Mouse (Mus musculus) heart, embryonic 14.5 days (tissue): ENCODE results near the gene H2-Q10. TPM values are rescaled to one million over a fixed set of nuclear protein-coding genes. Genes with fewer than 3 reads are reported as not detected.
"Not testable (repeated sequence)": the region's sequence is repeated elsewhere in the genome, so short reads cannot be mapped to it uniquely, and the experiment has no call there.

Experiments used
- ATAC-seq: fragments of 200-750 bp; cut with Nextera tagmentation; 2 replicates; pipeline ENCODE4 v1.8.0; 2017; ENCODE audit warnings: low read depth, moderate TSS enrichment; ENCODE audit not compliant: insufficient number of reproducible peaks, insufficient read depth, low FRiP score
- H3K27ac ChIP-seq, 2 experiments: fragments of 200-500 bp in 1 of 2; fragments of 300-500 bp in 1 of 2; sonication (generic) in 1 of 2; replicated peaks in 1 of 2; 2 replicates each; pipeline ENCODE4 v1.5.1; 2012 to 2014; ENCODE audit warnings: low read depth in 2 of 2, low read length in 2 of 2, control low read depth in 1 of 2, mild to moderate bottlenecking in 1 of 2, mixed read lengths in 1 of 2; ENCODE audit not compliant: control insufficient read depth in 1 of 2, insufficient read depth in 1 of 2
- H3K27me3 ChIP-seq: fragments of 300-500 bp; sonication (generic); 2 replicates; pipeline ENCODE4 v1.6.1; 2014; ENCODE audit warnings: mild to moderate bottlenecking, low read length, control low read depth; ENCODE audit not compliant: control insufficient read depth, insufficient read depth
- H3K36me3 ChIP-seq: fragments of 300-500 bp; sonication (generic); 2 replicates; pipeline ENCODE4 v1.6.1; 2014; ENCODE audit warnings: mild to moderate bottlenecking, control low read depth, low read length, mixed read lengths; ENCODE audit not compliant: control insufficient read depth, insufficient read depth
- H3K4me1 ChIP-seq, 2 experiments: fragments of 200-500 bp in 1 of 2; fragments of 300-500 bp in 1 of 2; sonication (generic) in 1 of 2; 2 replicates each; pipeline ENCODE4 v1.6.1; 2012 to 2014; ENCODE audit warnings: low read length in 2 of 2, control low read depth in 1 of 2, mixed read lengths in 1 of 2; ENCODE audit not compliant: control insufficient read depth in 2 of 2, insufficient read depth in 2 of 2
- H3K4me2 ChIP-seq: fragments of 300-500 bp; sonication (generic); 2 replicates; pipeline ENCODE4 v1.6.1; 2014; ENCODE audit warnings: mild to moderate bottlenecking, low read length
- H3K4me3 ChIP-seq, 2 experiments: fragments of 200-500 bp in 1 of 2; fragments of 300-500 bp in 1 of 2; sonication (generic) in 1 of 2; 2 replicates each; pipeline ENCODE4 v1.5.1; 2012 to 2014; ENCODE audit warnings: low read length in 2 of 2, mild to moderate bottlenecking in 2 of 2, control low read depth in 1 of 2, low read depth in 1 of 2, moderate library complexity in 1 of 2; ENCODE audit not compliant: control insufficient read depth in 1 of 2, insufficient read depth in 1 of 2
- H3K9ac ChIP-seq: fragments of 300-500 bp; sonication (generic); 2 replicates; pipeline ENCODE4 v1.6.1; 2014; ENCODE audit warnings: mild to moderate bottlenecking, low read length
- H3K9me3 ChIP-seq: fragments of 300-500 bp; sonication (generic); 2 replicates; pipeline ENCODE4 v1.6.1; 2016; ENCODE audit warnings: low read length, control low read depth; ENCODE audit not compliant: control insufficient read depth
- WGBS: fragments of 180-500 bp; shearing (Covaris S2); extraction: QIAGEN DNeasy Blood & Tissue Kit; methylation state at CpG from one replicate; pipeline ENCODE4 v1.1.7; 2014; 5-methylcytosine and 5-hydroxymethylcytosine counted together
- polyA plus RNA-seq: library from polyadenylated mRNA; unstranded; fragments of >200 nt; fragmentation: Nextera tagmentation; extraction: Ambion mirVana; gene quantifications from 2 replicates; pipeline ENCODE4 v1.2.1, GENCODE M21; 2014

H2-Q10 gene
- polyA plus RNA-seq, 1 experiment from 2014 or later = 0.14 TPM

- not testable (repeated sequence) for H3K4me2 ChIP-seq, H3K9ac ChIP-seq, ATAC-seq, H3K4me3 ChIP-seq, H3K27ac ChIP-seq, H3K4me1 ChIP-seq, H3K36me3 ChIP-seq, H3K9me3 ChIP-seq
- H3K27me3 ChIP-seq = peaks cover 24% of the 10 kb centered on the region
- 9% methylated on average over 8 of the region's 8 CpGs for WGBS
These were observed 4.2 kb upstream of the H2-Q10 start for GRCm38 (mm10) chr17:35465651-35466050.

GRCm38 (mm10) chr17:35468936-35469335 is 953 bp upstream of the H2-Q10 start:
- H3K27ac ChIP-seq = not testable (repeated sequence)
- H3K27me3 ChIP-seq = peaks cover 29% of the 10 kb centered on the region
- 36% methylated on average over 3 of the region's 3 CpGs for WGBS

DNA sequence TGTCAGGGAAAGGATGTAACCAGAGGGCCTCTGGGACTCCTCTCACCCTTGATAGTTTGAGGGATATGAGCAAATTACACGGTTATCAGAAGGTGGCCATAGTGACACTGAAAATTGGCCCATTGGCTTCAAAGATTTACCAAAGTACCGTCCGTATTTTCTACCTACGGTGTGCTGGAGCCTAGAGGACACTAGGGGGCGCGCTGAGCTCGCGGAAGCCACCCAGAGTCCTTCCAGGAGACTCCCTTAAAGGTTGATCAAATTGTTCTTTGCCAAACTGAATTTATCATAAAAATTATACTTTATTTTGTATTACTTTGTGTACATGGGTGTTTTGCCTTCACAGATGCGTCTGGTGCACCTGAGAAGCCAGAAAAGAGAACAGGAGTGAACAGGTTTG is 14.2 kb downstream of the H2-Q10 start:
- H3K27ac ChIP-seq = no peak overlapping the region

More at GRCm38 (mm10) chr17:35468936-35469335, 953 bp upstream of the H2-Q10 start:
- H3K36me3 ChIP-seq, H3K4me2 ChIP-seq, H3K9me3 ChIP-seq, H3K4me3 ChIP-seq, H3K4me1 ChIP-seq, H3K9ac ChIP-seq, ATAC-seq: not testable (repeated sequence)

GRCm38 (mm10) chr17:35485702-35486101 is 15.8 kb downstream of the H2-Q10 start:
- 32% methylated on average over 4 of the region's 4 CpGs for WGBS
- H3K9ac ChIP-seq = no peak overlapping the region
- peak overlapping the region; percentile 55 to 84 for H3K27ac ChIP-seq
- H3K27me3 ChIP-seq = no peaks in the 10 kb centered on the region
- no peak overlapping the region for H3K4me3 ChIP-seq
- H3K4me1 ChIP-seq = peaks cover 4% of the 10 kb centered on the region in 2 experiments; a peak in 3 of 4 replicates
- H3K36me3 ChIP-seq = no peaks in the 10 kb centered on the region
- ATAC-seq = no peak; the same call in 1 of the 2 replicates
- no peaks in the 10 kb centered on the region for H3K9me3 ChIP-seq
- H3K4me2 ChIP-seq = no peak overlapping the region

More for the DNA sequence above, 14.2 kb downstream of the H2-Q10 start:
- Histone ChIP-seq H3K4me1 (peaks cover 4% of the 10 kb centered on the region in 2 experiments; a peak in 3 of 4 replicates), H3K27me3 (no peaks in the 10 kb centered on the region), H3K4me3 (no peak overlapping the region), H3K4me2 (no peak overlapping the region), H3K9ac (no peak overlapping the region), H3K36me3 (no peaks in the 10 kb centered on the region), H3K9me3 (no peaks in the 10 kb centered on the region)
- under 1% methylated on average over 9 of the region's 9 CpGs for WGBS
- ATAC-seq = no peak

DNA sequence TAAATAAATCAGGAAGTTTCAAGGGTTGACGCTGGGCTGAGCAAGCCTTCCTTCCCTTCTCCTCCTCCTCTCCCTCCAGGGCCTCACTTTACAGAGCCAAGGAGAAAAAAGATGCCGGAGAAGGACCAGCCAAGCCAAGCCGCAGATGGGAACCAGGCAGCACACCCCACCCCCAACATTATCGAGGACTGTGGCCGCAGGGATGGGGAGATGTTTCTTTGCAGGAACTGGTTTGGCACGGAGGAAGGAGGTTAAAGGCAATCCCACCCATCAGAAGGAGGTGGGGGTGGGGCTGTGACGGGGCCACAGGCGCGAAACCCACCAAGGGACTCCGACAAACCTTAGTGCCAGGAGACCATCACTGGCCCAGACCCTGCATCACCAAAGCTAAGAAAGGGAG is 16.8 kb downstream of the H2-Q10 start:
- Histone ChIP-seq H3K4me3 (no peak overlapping the region), H3K27me3 (no peaks in the 10 kb centered on the region), H3K4me1 (peaks cover 4% of the 10 kb centered on the region in 2 experiments; a peak in 3 of 4 replicates), H3K27ac (no peak overlapping the region), H3K9me3 (no peaks in the 10 kb centered on the region), H3K9ac (no peak overlapping the region), H3K36me3 (no peaks in the 10 kb centered on the region), H3K4me2 (no peak overlapping the region)
- no peak for ATAC-seq
- 47% methylated on average over 10 of the region's 10 CpGs for WGBS

GRCm38 (mm10) chr17:35488041-35488440 is 18.2 kb downstream of the H2-Q10 start:
- peaks cover 4% of the 10 kb centered on the region in 2 experiments; a peak in 3 of 4 replicates for H3K4me1 ChIP-seq
- H3K4me2 ChIP-seq = no peak overlapping the region
- ATAC-seq = no peak
- no peaks in the 10 kb centered on the region for H3K9me3 ChIP-seq
- no peak overlapping the region for H3K9ac ChIP-seq
- WGBS = 94% methylated on average over 2 of the region's 2 CpGs
- no peaks in the 10 kb centered on the region for H3K27me3 ChIP-seq
- no peak overlapping the region for H3K4me3 ChIP-seq
- no peak overlapping the region for H3K27ac ChIP-seq
- no peaks in the 10 kb centered on the region for H3K36me3 ChIP-seq

DNA sequence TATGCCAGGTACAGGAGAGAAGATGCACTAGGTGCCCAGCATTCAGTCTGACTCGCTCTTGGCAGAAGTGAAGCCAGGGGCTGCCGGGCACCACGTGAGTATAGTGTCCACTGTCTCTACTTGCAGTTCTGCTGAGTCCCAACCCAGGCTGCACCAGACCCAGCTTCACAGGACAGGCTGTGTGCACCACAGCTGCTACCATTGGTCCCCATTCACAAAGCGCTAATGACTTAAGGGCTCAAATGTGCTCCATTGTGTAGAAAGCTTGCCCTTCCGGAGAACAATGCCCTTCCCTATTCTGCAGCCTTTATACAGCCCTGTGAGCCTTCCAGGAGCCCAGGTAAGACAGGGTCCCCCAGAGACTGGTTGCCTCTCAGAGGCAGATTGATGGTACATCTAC is 20.4 kb downstream of the H2-Q10 start:
- no peak overlapping the region for H3K27ac ChIP-seq
- no peak overlapping the region for H3K4me3 ChIP-seq
- WGBS = 82% methylated on average over 5 of the region's 5 CpGs
- no peaks in the 10 kb centered on the region for H3K27me3 ChIP-seq
- no peaks in the 10 kb centered on the region for H3K36me3 ChIP-seq
- no peaks in the 10 kb centered on the region for H3K9me3 ChIP-seq
- no peak for ATAC-seq
- H3K4me2 ChIP-seq = no peak overlapping the region
- no peak overlapping the region for H3K9ac ChIP-seq
- H3K4me1 ChIP-seq = peaks cover 4% of the 10 kb centered on the region in 2 experiments; a peak in 3 of 4 replicates

- Histone ChIP-seq H3K4me3 (no peak overlapping the region), H3K9ac (no peak overlapping the region), H3K9me3 (no peaks in the 10 kb centered on the region), H3K4me2 (no peak overlapping the region), H3K4me1 (no peaks in the 10 kb centered on the region), H3K36me3 (no peaks in the 10 kb centered on the region), H3K27ac (no peak overlapping the region), H3K27me3 (no peaks in the 10 kb centered on the region)
- 94% methylated on average over 7 of the region's 7 CpGs for WGBS
- ATAC-seq = no peak
These were observed 27.2 kb downstream of the H2-Q10 start for GRCm38 (mm10) chr17:35497124-35497523.
